Mouse (Mus musculus) liver, adult 2 months (tissue): ENCODE results near the gene Cct8. TPM values are rescaled to one million over a fixed set of nuclear protein-coding genes. Genes with fewer than 3 reads are reported as not detected.

Experiments
- DNase-seq: peaks from one replicate; pipeline ENCODE4 v3.0.0-alpha.2; 2011; ENCODE audit warnings: low read depth, low spot score; ENCODE audit errors: extremely low read depth
- H3K27ac ChIP-seq: fragments of 200-500 bp; replicated peaks from 2 replicates; pipeline ENCODE4 v1.5.1; 2012; ENCODE audit warnings: low read depth, mild to moderate bottlenecking, control low read depth, inconsistent platforms, low read length; ENCODE audit not compliant: insufficient read depth
- H3K27me3 ChIP-seq: fragments of 200-500 bp; 2 replicates; pipeline ENCODE4 v1.6.1; 2012; ENCODE audit warnings: mild to moderate bottlenecking, moderate library complexity, low read length, inconsistent platforms; ENCODE audit not compliant: control insufficient read depth, insufficient read depth
- H3K36me3 ChIP-seq: fragments of 200-500 bp; 2 replicates; pipeline ENCODE4 v1.6.1; 2012; ENCODE audit warnings: low read length, inconsistent platforms; ENCODE audit not compliant: control insufficient read depth, insufficient read depth
- H3K4me1 ChIP-seq: fragments of 200-500 bp; 2 replicates; pipeline ENCODE4 v1.6.1; 2011; ENCODE audit warnings: low read length; ENCODE audit not compliant: control insufficient read depth, insufficient read depth
- H3K4me3 ChIP-seq: fragments of 200-500 bp; 2 replicates; pipeline ENCODE4 v1.5.1; 2011; ENCODE audit warnings: low read depth, mild to moderate bottlenecking, control low read depth, low read length, moderate library complexity; ENCODE audit not compliant: insufficient read depth
- H3K79me2 ChIP-seq: fragments of 200-500 bp; 2 replicates; pipeline ENCODE4 v1.6.1; 2012; ENCODE audit warnings: inconsistent platforms, mild to moderate bottlenecking, low read length, moderate library complexity; ENCODE audit not compliant: control insufficient read depth, insufficient read depth
- H3K9ac ChIP-seq: fragments of 200-500 bp; 2 replicates; pipeline ENCODE4 v1.6.1; 2012; ENCODE audit warnings: low read depth, mild to moderate bottlenecking, control low read depth, inconsistent platforms, low read length
- CTCF ChIP-seq: fragments of 200-500 bp; IDR thresholded peaks from 2 replicates; pipeline ENCODE4 v1.5.1; 2011; ENCODE audit warnings: low read depth, low read length, control low read depth
- POLR2A ChIP-seq: fragments of 200-500 bp; IDR thresholded peaks from 2 replicates; pipeline ENCODE4 v1.6.1; 2011; ENCODE audit warnings: low read length, control low read depth; ENCODE audit not compliant: insufficient read depth; ENCODE audit errors: extremely low read depth
- WGBS: fragments of 180-500 bp; shearing (Covaris S2); methylation state at CpG from one replicate; pipeline ENCODE4 v1.1.7; 2018; 5-methylcytosine and 5-hydroxymethylcytosine counted together
- polyA plus RNA-seq: library from polyadenylated mRNA; depleted of rRNA; stranded (reverse); fragments of >200 nt; gene quantifications from 2 replicates; pipeline ENCODE4 v1.2.3, GENCODE M21; 2012; rRNA removed
- total RNA-seq: library from RNA; depleted of rRNA; stranded (reverse); fragments of >200 nt; gene quantifications from 2 replicates; pipeline ENCODE4 v1.2.3, GENCODE M21; 2014; rRNA removed

Cct8 gene
- total and polyA plus RNA-seq, 2 experiments, result 22.5 to 121 TPM

GRCm38 (mm10) chr16:87435411-87436205 is 60.1 kb downstream of the Cct8 start:
- Histone ChIP-seq H3K9ac (no peak overlapping the region), H3K4me1 (peaks cover 2% of the 10 kb centered on the region), H3K79me2 (peaks cover 5% of the 10 kb centered on the region; the same call in 1 of the 2 replicates), H3K27ac (no peak overlapping the region), H3K4me3 (no peak overlapping the region), H3K27me3 (no peaks in the 10 kb centered on the region), H3K36me3 (no peaks in the 10 kb centered on the region)
- WGBS, result 87% methylated on average over 13 of the region's 13 CpGs
- DNase-seq, result no peak
- TF ChIP-seq CTCF, result no peak
- no peak for TF ChIP-seq POLR2A

DNA sequence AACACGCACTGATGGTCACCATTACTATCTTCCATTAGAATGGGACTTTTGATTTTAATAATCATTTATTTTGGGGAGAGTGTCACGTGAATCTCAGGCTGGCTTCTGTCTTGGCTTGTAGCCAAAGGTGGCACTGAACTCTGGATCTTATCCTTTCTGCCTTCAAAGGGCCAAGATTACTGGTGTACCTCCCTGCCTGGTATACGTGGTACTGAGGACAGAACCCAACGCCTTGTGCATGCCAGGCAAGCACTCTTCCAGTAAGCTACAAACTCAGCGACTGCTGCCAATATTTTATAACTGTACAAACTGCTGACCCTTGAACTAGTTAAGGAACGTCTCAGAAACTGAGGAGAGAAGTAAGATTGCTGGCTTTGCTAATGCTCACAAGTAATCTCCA is 60.7 kb downstream of the Cct8 start:
- no peaks in the 10 kb centered on the region for H3K36me3 ChIP-seq

DNA sequence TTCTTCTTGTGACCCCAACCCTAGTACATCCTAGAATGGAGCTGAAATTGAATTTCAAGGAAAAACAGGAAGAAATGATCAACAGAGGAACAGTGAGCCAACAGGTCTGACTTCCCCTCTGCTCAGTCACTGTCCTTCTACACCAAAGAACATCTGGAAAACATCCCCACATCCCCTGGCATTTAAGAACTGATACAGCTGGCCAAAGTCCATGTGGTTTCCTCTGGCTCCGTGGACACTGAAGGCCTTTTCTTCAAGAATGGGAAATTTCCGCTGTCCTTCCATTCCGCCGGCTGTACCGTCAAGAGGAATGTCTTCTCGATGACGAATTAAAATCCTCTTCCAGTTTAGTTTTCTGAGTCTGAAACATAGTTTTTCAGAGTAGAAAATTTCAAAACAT is 61.4 kb downstream of the Cct8 start:
- Histone ChIP-seq H3K27ac (no peak overlapping the region), H3K36me3 (no peaks in the 10 kb centered on the region), H3K79me2 (peaks cover 11% of the 10 kb centered on the region; the same call in 1 of the 2 replicates), H3K4me1 (peaks cover 1% of the 10 kb centered on the region), H3K4me3 (no peak overlapping the region), H3K27me3 (no peaks in the 10 kb centered on the region), H3K9ac (no peak overlapping the region)
- no peak for DNase-seq
- WGBS, result 91% methylated on average over 7 of the region's 7 CpGs
- no peak for TF ChIP-seq CTCF
- TF ChIP-seq POLR2A, result no peak

More for the DNA sequence above, 60.7 kb downstream of the Cct8 start:
- Histone ChIP-seq H3K4me1 (peaks cover 2% of the 10 kb centered on the region), H3K4me3 (no peak overlapping the region), H3K9ac (no peak overlapping the region), H3K27me3 (no peaks in the 10 kb centered on the region), H3K27ac (no peak overlapping the region), H3K79me2 (peaks cover 8% of the 10 kb centered on the region; the same call in 1 of the 2 replicates)
- 67% methylated on average over 6 of the region's 6 CpGs for WGBS
- DNase-seq, result no peak
- TF ChIP-seq CTCF, result no peak
- TF ChIP-seq POLR2A, result no peak

Other genes with a start within 250 kb of the Cct8 start
- 7.9 and 9.1 TPM in 2 replicates for gene N6amt1, start 141.7 kb downstream of the Cct8 start, total RNA-seq
- gene N6amt1, start 141.7 kb downstream of the Cct8 start, polyA plus RNA-seq, result 4.0 and 4.9 TPM in 2 replicates
- 18.9 TPM in 2 replicates for gene Ltn1, start 63.3 kb downstream of the Cct8 start, total RNA-seq
- 2.9 and 3.0 TPM in 2 replicates for gene Ltn1, start 63.3 kb downstream of the Cct8 start, polyA plus RNA-seq
- gene Rwdd2b, start 55.3 kb downstream of the Cct8 start, total RNA-seq, result 7.7 and 9.5 TPM in 2 replicates
- gene Rwdd2b, start 55.3 kb downstream of the Cct8 start, polyA plus RNA-seq, result 5.0 and 5.1 TPM in 2 replicates
- gene Usp16, start 41.2 kb downstream of the Cct8 start, total RNA-seq, result 40.6 and 47.7 TPM in 2 replicates
- 9.0 and 9.7 TPM in 2 replicates for gene Usp16, start 41.2 kb downstream of the Cct8 start, polyA plus RNA-seq
- 0.07 TPM in 1 of 2 replicates, not detected in the other for gene Map3k7cl, start 57.5 kb upstream of the Cct8 start, total RNA-seq
- gene Map3k7cl, start 57.5 kb upstream of the Cct8 start, polyA plus RNA-seq, result not detected in 2 replicates
- 28.9 and 34.8 TPM in 2 replicates for gene Bach1, start 203.1 kb upstream of the Cct8 start, total RNA-seq
- 6.3 and 8.2 TPM in 2 replicates for gene Bach1, start 203.1 kb upstream of the Cct8 start, polyA plus RNA-seq